In genomic region chr16:64824474-64824873, GRCm38 (mm10) we compare ENCODE assay signal across 29 mouse cellular contexts. TPM values are rescaled to one million over a fixed set of nuclear protein-coding genes. Genes with fewer than 3 reads are reported as not detected.
DNase-seq lines count a peak whose midpoint lies in the region; ATAC-seq and TF ChIP-seq lines count a peak whose summit lies in the region.
"Had no signal": no experiment of that assay in that cellular context is flagged by ENCODE, and none has a peak within 500 bp of the region (broad histone marks: within the 10 kb centered on the region; RNA-seq: fewer than 3 reads in every experiment).

No protein-coding gene starts in this region.

- TF ChIP-seq POLR2A in MEL (IDR thresholded peaks at IDR 0.05; ENCODE audit: control insufficient read depth in 1 of 2, insufficient read depth in 1 of 2, low read depth in 1 of 2, low read length in 2 of 2, poor library complexity in 1 of 2) = no peak

- no peak for TF ChIP-seq RAD21 in MEL (IDR thresholded peaks at IDR 0.05; ENCODE audit: low read depth, low read length)

- no peaks in the 10 kb centered on the region for H3K27me3 ChIP-seq in MEL (ENCODE audit: control insufficient read depth in 1 of 2, insufficient read depth in 2 of 2, low read length in 2 of 2)
- H3K27me3 ChIP-seq in forebrain, embryonic 11.5 days (ENCODE audit: control insufficient read depth, insufficient read depth, low read length) = no peaks in the 10 kb centered on the region
- H3K27me3 ChIP-seq: embryonic facial prominence, embryonic 12.5 days; embryonic facial prominence, embryonic 15.5 days; forebrain, embryonic 13.5 days; heart, embryonic 12.5 days; heart, embryonic 15.5 days; hindbrain, embryonic 13.5 days had no signal

- H3K9ac ChIP-seq in MEL (ENCODE audit: control insufficient read depth, low read depth, low read length, poor library complexity, severe bottlenecking) = no peak overlapping the region
- no peak overlapping the region for H3K9ac ChIP-seq in forebrain, embryonic 11.5 days (ENCODE audit: low read length)
- H3K9ac ChIP-seq: embryonic facial prominence, embryonic 12.5 days; embryonic facial prominence, embryonic 15.5 days; forebrain, embryonic 13.5 days; heart, embryonic 12.5 days; heart, embryonic 15.5 days; hindbrain, embryonic 13.5 days had no signal

- DNase-seq in CD4-positive, CD25-positive, alpha-beta regulatory T cell, adult 2 months (ENCODE audit: low read depth, low spot score) = peak; percentile 46
- DNase-seq in MEL (ENCODE audit: low read depth, low spot score) = no peak
- no peak for DNase-seq in right cerebral cortex, postnatal 25 days
- DNase-seq in forebrain, embryonic 11.5 days (ENCODE audit: low spot score) = no peak
- DNase-seq: adrenal gland, adult 8-10 months; adrenal gland, postnatal 25 days; cerebellum, adult 18-20 months; cerebellum, adult 9-11 months; cerebellum, postnatal 25 days; gastrocnemius, postnatal 10 days; gastrocnemius, postnatal 36 days; heart, adult 11 months; heart, postnatal 10 days; heart, postnatal 36 days; kidney, adult 2 months had no signal

- WGBS in forebrain, embryonic 11.5 days = 84% methylated on average over 1 of the region's 1 CpGs

- TF ChIP-seq CTCF in MEL (IDR thresholded peaks at IDR 0.05 in 2 of 3, conservative IDR thresholded peaks at IDR 0.05 in 1 of 3; ENCODE audit: control insufficient read depth in 1 of 3, insufficient read depth in 1 of 3, low read depth in 2 of 3, low read length in 3 of 3, poor library complexity in 1 of 3, severe bottlenecking in 1 of 3) = no peak

- peaks cover 0 to 26% of the 10 kb centered on the region in 2 experiments; a peak in 2 of 4 replicates for H3K36me3 ChIP-seq in MEL (ENCODE audit: control insufficient read depth in 1 of 2, insufficient read depth in 2 of 2, low read length in 2 of 2)
- H3K36me3 ChIP-seq in forebrain, embryonic 11.5 days (ENCODE audit: control insufficient read depth, insufficient read depth, low read length) = no peaks in the 10 kb centered on the region
- H3K36me3 ChIP-seq: embryonic facial prominence, embryonic 12.5 days; embryonic facial prominence, embryonic 15.5 days; heart, embryonic 15.5 days had no signal

- H3K4me3 ChIP-seq in MEL (ENCODE audit: control insufficient read depth in 1 of 2, insufficient read depth in 1 of 2, low read depth in 2 of 2, low read length in 2 of 2) = no peak overlapping the region
- no peak overlapping the region for H3K4me3 ChIP-seq in forebrain, embryonic 11.5 days (ENCODE audit: low read depth, low read length)
- H3K4me3 ChIP-seq: embryonic facial prominence, embryonic 12.5 days; embryonic facial prominence, embryonic 15.5 days; forebrain, embryonic 13.5 days; heart, embryonic 12.5 days; heart, embryonic 15.5 days; hindbrain, embryonic 10.5 days; hindbrain, embryonic 13.5 days had no signal

- no peaks in the 10 kb centered on the region for H3K9me3 ChIP-seq in MEL (replicated peaks; ENCODE audit: insufficient read depth, low read length)
- no peaks in the 10 kb centered on the region for H3K9me3 ChIP-seq in forebrain, embryonic 11.5 days (ENCODE audit: control insufficient read depth, low read length)
- H3K9me3 ChIP-seq: embryonic facial prominence, embryonic 12.5 days; embryonic facial prominence, embryonic 15.5 days; forebrain, embryonic 13.5 days; G1E; heart, embryonic 12.5 days; heart, embryonic 15.5 days; hindbrain, embryonic 10.5 days; hindbrain, embryonic 13.5 days had no signal

- ATAC-seq in inflammation-experienced regulatory T-cells, adult 6 months = peak; percentile 70
- ATAC-seq in granulocyte monocyte progenitor cell, adult 5-6 weeks (replicated peaks; ENCODE audit: poor library complexity, severe bottlenecking) = no peak
- ATAC-seq in erythroid progenitor cell, adult 5-6 weeks (replicated peaks; ENCODE audit: low FRiP score, poor library complexity, severe bottlenecking) = no peak
- no peak for ATAC-seq in forebrain, embryonic 11.5 days (replicated peaks; ENCODE audit: low FRiP score)
- ATAC-seq: forebrain, embryonic 13.5 days; forebrain, embryonic 16.5 days; hindbrain, embryonic 16.5 days; intestine, postnatal 0 days had no signal

- no peak overlapping the region for H3K27ac ChIP-seq in MEL (ENCODE audit: control insufficient read depth, low read depth, low read length)
- H3K27ac ChIP-seq in forebrain, embryonic 11.5 days (ENCODE audit: low read depth, low read length) = no peak overlapping the region
- H3K27ac ChIP-seq: embryonic facial prominence, embryonic 12.5 days; embryonic facial prominence, embryonic 15.5 days; forebrain, embryonic 13.5 days; heart, embryonic 15.5 days; hindbrain, embryonic 10.5 days; hindbrain, embryonic 13.5 days had no signal

- no peak overlapping the region for H3K4me2 ChIP-seq in forebrain, embryonic 11.5 days (ENCODE audit: low read depth, low read length, severe bottlenecking)
- H3K4me2 ChIP-seq: embryonic facial prominence, embryonic 12.5 days; embryonic facial prominence, embryonic 15.5 days; forebrain, embryonic 13.5 days; heart, embryonic 12.5 days; heart, embryonic 15.5 days; hindbrain, embryonic 13.5 days had no signal

- H3K4me1 ChIP-seq in MEL (ENCODE audit: control insufficient read depth in 1 of 2, insufficient read depth in 2 of 2, low read length in 2 of 2) = no peaks in the 10 kb centered on the region
- no peaks in the 10 kb centered on the region for H3K4me1 ChIP-seq in forebrain, embryonic 11.5 days (replicated peaks; ENCODE audit: control insufficient read depth, insufficient read depth, low read length)
- H3K4me1 ChIP-seq: embryonic facial prominence, embryonic 12.5 days; embryonic facial prominence, embryonic 15.5 days; forebrain, embryonic 13.5 days; heart, embryonic 12.5 days; heart, embryonic 15.5 days; hindbrain, embryonic 10.5 days; hindbrain, embryonic 13.5 days had no signal

- TF ChIP-seq EP300 in MEL (IDR thresholded peaks at IDR 0.05; ENCODE audit: low read depth in 1 of 2, low read length in 2 of 2) = no peak

- H3K79me2 ChIP-seq in MEL (ENCODE audit: control insufficient read depth, insufficient read depth, low read length, poor library complexity) = no peaks in the 10 kb centered on the region; the same call in 1 of the 2 replicates

TF ChIP-seq in MEL, 35 proteins besides CTCF, POLR2A, EP300 and RAD21:
- peak; percentile 37; the same call in 1 of the 2 replicates for TF ChIP-seq ZNF384 (IDR thresholded peaks at IDR 0.05; ENCODE audit: low read depth, low read length)
- no peak for TF ChIP-seq POLR2AphosphoS2 (IDR thresholded peaks at IDR 0.05; ENCODE audit: low read length)
- no peak for TF ChIP-seq CHD2 (IDR thresholded peaks at IDR 0.05; ENCODE audit: low read length)

RNA-seq across cellular contexts. Expression of gene Zfp654, which starts 27.0 kb away (rescaled TPM):
- 5.0 and 5.9 TPM in 2 replicates for total RNA-seq in MEL (2012; rRNA removed)
- 10 to 100 TPM in 1 of 2 experiments, 1 to 10 TPM in 1; 6.9 to 61.6 TPM for polyA plus RNA-seq in MEL (2012; ENCODE audit: insufficient read depth in 1 of 2, insufficient read length in 2 of 2, low read depth in 1 of 2, low replicate concordance in 2 of 2, missing spikeins in 1 of 2)
- 10 to 100 TPM in 1 of 3 experiments, 1 to 10 TPM in 2; 9.0 to 10.3 (median 9.5) TPM for polyA plus RNA-seq in inflammation-experienced regulatory T-cells, adult 6 months (2017; shearing (Covaris generic))
- 11.4 and 13.0 TPM in 2 replicates for total RNA-seq in granulocyte monocyte progenitor cell, adult 5-6 weeks (2014; fragmentation: Nextera tagmentation)
- 14.8 and 16.6 TPM in 2 replicates for total RNA-seq in granulocyte monocyte progenitor cell, adult 5-6 weeks (2017)
- 15.1 and 17.3 TPM in 2 replicates for total RNA-seq in erythroid progenitor cell, adult 5-6 weeks (2015; ENCODE audit: low replicate concordance)
- 13.2 and 13.6 TPM in 2 replicates for total RNA-seq in erythroid progenitor cell, adult 5-6 weeks (2017; ENCODE audit: low replicate concordance)
- polyA plus RNA-seq in forebrain, embryonic 11.5 days (2014; fragmentation: Nextera tagmentation; extraction: Ambion mirVana) = 8.0 and 8.9 TPM in 2 replicates

RNA-seq across cellular contexts. Expression of gene Cggbp1, which starts 27.3 kb away (rescaled TPM):
- 35.1 and 36.3 TPM in 2 replicates for total RNA-seq in MEL (2012; rRNA removed)
- 10 to 100 TPM; 62.2 to 65.5 TPM for polyA plus RNA-seq in MEL (2012; ENCODE audit: insufficient read depth in 1 of 2, insufficient read length in 2 of 2, low read depth in 1 of 2, low replicate concordance in 2 of 2, missing spikeins in 1 of 2)
- polyA plus RNA-seq in inflammation-experienced regulatory T-cells, adult 6 months (2017; shearing (Covaris generic)) = 10 to 100 TPM; 33.5 to 79.9 (median 39.7) TPM
- 92.2 and 92.9 TPM in 2 replicates for total RNA-seq in granulocyte monocyte progenitor cell, adult 5-6 weeks (2014; fragmentation: Nextera tagmentation)
- total RNA-seq in granulocyte monocyte progenitor cell, adult 5-6 weeks (2017) = 80.2 and 99.7 TPM in 2 replicates
- 51.5 and 76.7 TPM in 2 replicates for total RNA-seq in erythroid progenitor cell, adult 5-6 weeks (2015; ENCODE audit: low replicate concordance)
- total RNA-seq in erythroid progenitor cell, adult 5-6 weeks (2017; ENCODE audit: low replicate concordance) = 54.6 and 57.1 TPM in 2 replicates
- polyA plus RNA-seq in forebrain, embryonic 11.5 days (2014; fragmentation: Nextera tagmentation; extraction: Ambion mirVana) = 125 and 132 TPM in 2 replicates

RNA-seq across cellular contexts. Expression of gene 4930453N24Rik, which starts 53.5 kb away (rescaled TPM):
- total RNA-seq in MEL (2012; rRNA removed) = 20.5 and 23.8 TPM in 2 replicates
- 10 to 100 TPM in 1 of 2 experiments, not detected in 1; 19.4 TPM for polyA plus RNA-seq in MEL (2012; ENCODE audit: insufficient read depth in 1 of 2, insufficient read length in 2 of 2, low read depth in 1 of 2, low replicate concordance in 2 of 2, missing spikeins in 1 of 2)
- 10 to 100 TPM; 14.2 to 26.6 (median 19.4) TPM for polyA plus RNA-seq in inflammation-experienced regulatory T-cells, adult 6 months (2017; shearing (Covaris generic))
- total RNA-seq in granulocyte monocyte progenitor cell, adult 5-6 weeks (2014; fragmentation: Nextera tagmentation) = 26.0 and 32.7 TPM in 2 replicates
- total RNA-seq in granulocyte monocyte progenitor cell, adult 5-6 weeks (2017) = 21.5 and 25.9 TPM in 2 replicates
- 14.1 and 28.5 TPM in 2 replicates for total RNA-seq in erythroid progenitor cell, adult 5-6 weeks (2015; ENCODE audit: low replicate concordance)
- 17.5 and 21.8 TPM in 2 replicates for total RNA-seq in erythroid progenitor cell, adult 5-6 weeks (2017; ENCODE audit: low replicate concordance)
- 28.9 and 33.0 TPM in 2 replicates for polyA plus RNA-seq in forebrain, embryonic 11.5 days (2014; fragmentation: Nextera tagmentation; extraction: Ambion mirVana)
